17 mouse cellular contexts compared by ENCODE assay signal in the genomic region with DNA sequence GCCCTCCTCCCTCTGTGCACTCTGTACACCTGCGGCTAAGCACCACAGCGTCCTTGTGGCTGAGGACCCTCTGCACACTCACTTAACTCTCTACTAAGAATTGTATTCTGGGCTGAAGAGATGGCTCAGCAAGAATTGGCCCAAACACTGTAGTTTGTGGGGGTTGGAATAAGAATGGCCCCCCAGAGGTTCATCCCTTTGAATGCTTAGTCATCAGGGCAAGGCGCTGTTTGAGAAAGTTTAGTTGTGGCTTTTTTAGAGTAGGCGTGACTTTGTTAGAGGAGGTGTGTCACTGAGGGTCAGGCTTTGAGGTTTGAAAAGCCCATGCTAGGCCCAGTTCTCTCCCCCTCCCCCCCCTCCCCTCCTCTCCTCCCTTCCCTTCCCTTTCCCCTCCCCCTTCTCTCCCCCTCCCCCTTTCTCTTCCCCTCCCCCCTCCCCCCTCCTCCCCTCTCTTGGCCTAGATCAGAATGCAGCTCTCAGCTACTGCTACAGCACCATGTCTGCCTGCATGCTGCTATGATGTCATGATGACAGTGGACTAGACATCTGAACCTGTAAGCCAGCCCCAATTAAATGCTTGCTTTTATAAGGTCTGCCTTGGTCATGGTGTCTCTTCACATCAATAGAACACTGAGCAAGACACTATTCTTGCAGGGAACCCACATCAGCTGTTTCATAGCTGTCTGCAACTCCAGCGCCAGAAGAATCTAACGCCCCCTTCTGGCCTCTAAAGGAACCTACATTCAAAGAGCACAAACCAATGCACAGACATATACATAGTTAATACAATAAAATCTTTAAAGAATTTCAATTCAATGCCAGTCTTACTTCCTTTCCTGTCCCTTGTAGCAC. TPM values are rescaled to one million over a fixed set of nuclear protein-coding genes. Genes with fewer than 3 reads are reported as not detected.
DNase-seq lines count a peak whose midpoint lies in the region; ATAC-seq and TF ChIP-seq lines count a peak whose summit lies in the region.
"Had no signal": no experiment of that assay in that cellular context is flagged by ENCODE, and none has a peak within 500 bp of the region (broad histone marks: within the 10 kb centered on the region; RNA-seq: fewer than 3 reads in every experiment).

No protein-coding gene starts in this region.

- peak; percentile 41 for ATAC-seq in CD4-positive, CD25-positive, alpha-beta regulatory T cell, adult 4 months
- peak; percentile 64 for ATAC-seq in common myeloid progenitor, adult 5-6 weeks (replicated peaks; ENCODE audit: low read depth, poor library complexity, severe bottlenecking)
- ATAC-seq in neutrophil, adult 5-6 weeks (ENCODE audit: extremely low read depth, insufficient number of reproducible peaks, low FRiP score, poor library complexity, severe bottlenecking), result peak; percentile 40
- ATAC-seq: forebrain, postnatal 0 days had no signal

- H3K4me3 ChIP-seq in layer of hippocampus, adult 2 months, result no peak overlapping the region
- H3K4me3 ChIP-seq: heart, embryonic 15.5 days; left cerebral cortex, adult 2 months had no signal

- DNase-seq in layer of hippocampus, adult 2 months (ENCODE audit: low spot score in 2 of 2), result no peak
- no peak for DNase-seq in layer of hippocampus, adult 9-10 months (ENCODE audit: low spot score)
- no peak for DNase-seq in spleen, adult 18-20 months
- DNase-seq in urinary bladder, adult 2 months (ENCODE audit: low spot score), result no peak
- no peak for DNase-seq in heart, postnatal 4 days
- DNase-seq: cerebellum, adult 18-20 months; embryo, embryonic 11 days; forebrain, postnatal 0 days; gastrocnemius, postnatal 25 days; kidney, postnatal 36 days; lung, postnatal 36 days; right cerebral cortex, postnatal 25 days had no signal

- 0 out of 2 replicates have a peak, but pooled peaks have one; percentile 15 for TF ChIP-seq CTCF in layer of hippocampus, adult 2 months (conservative IDR thresholded peaks at IDR 0.05)

- H3K27ac ChIP-seq in layer of hippocampus, adult 2 months, result no peak overlapping the region
- H3K27ac ChIP-seq: heart, embryonic 15.5 days; left cerebral cortex, adult 2 months had no signal

RNA-seq across cellular contexts. Expression of a gene that starts 23.8 kb away (rescaled TPM):
- 10 to 100 TPM; 12.0 to 15.7 TPM for total RNA-seq in layer of hippocampus, adult 2 months (2021)
- polyA plus RNA-seq in CD4-positive, CD25-positive, alpha-beta regulatory T cell, adult 4 months (2017; shearing (Covaris generic)), result 100 to 1,000 TPM; 319 to 341 TPM
- total RNA-seq in common myeloid progenitor, adult 5-6 weeks (2017), result 187 and 212 TPM in 2 replicates
- 344 and 351 TPM in 2 replicates for total RNA-seq in neutrophil, adult 5-6 weeks (2017)
- 24.7 and 25.4 TPM in 2 replicates for polyA plus RNA-seq in urinary bladder, adult 2 months (2012; rRNA removed)
- 10 to 100 TPM; 46.0 to 47.7 TPM for total RNA-seq in heart, postnatal 4 days (2021)
